Mouse (Mus musculus): Measurements from ENCODE around the gene Pklr. TPM values are rescaled to one million over a fixed set of nuclear protein-coding genes. Genes with fewer than 3 reads are reported as not detected.
A peak's percentile ranks its signal among the peaks of the same experiment; 100 is the strongest.

Gene Pklr
- polyA plus RNA-seq, 1 experiment from 2014 or later, result 0.66 TPM

- Histone ChIP-seq H3K36me3 (ENCODE audit: control insufficient read depth, insufficient read depth, low read length) (peaks cover 42% of the 10 kb centered on the region), H3K9me3 (ENCODE audit: control insufficient read depth, low read length) (no peaks in the 10 kb centered on the region), H3K9ac (replicated peaks; ENCODE audit: low read depth, low read length) (no peak overlapping the region), H3K4me3 (ENCODE audit: low read depth, low read length) (no peak overlapping the region), H3K4me1 (ENCODE audit: control insufficient read depth, insufficient read depth, low read length) (peaks cover 20% of the 10 kb centered on the region), H3K27ac (ENCODE audit: low read depth, low read length) (no peak overlapping the region), H3K4me2 (ENCODE audit: low read depth, low read length) (peak overlapping the region; percentile 87; the same call in 1 of the 2 replicates), H3K27me3 (ENCODE audit: control insufficient read depth, insufficient read depth, low read length) (no peaks in the 10 kb centered on the region)
- ATAC-seq (ENCODE audit: low read depth), result no peak
- 93% methylated on average over 11 of the region's 11 CpGs for WGBS
Observed at GRCm38 (mm10) chr3:89179056-89179455, 43.1 kb downstream of the Pklr start.

GRCm38 (mm10) chr3:89181749-89182500, 46.0 kb downstream of the Pklr start:
- WGBS, result 90% methylated on average over 27 of the region's 27 CpGs
- H3K36me3 ChIP-seq (ENCODE audit: control insufficient read depth, insufficient read depth, low read length), result peaks cover 22% of the 10 kb centered on the region
- no peak for ATAC-seq (ENCODE audit: low read depth)
- H3K9ac ChIP-seq (replicated peaks; ENCODE audit: low read depth, low read length), result no peak overlapping the region
- H3K9me3 ChIP-seq (ENCODE audit: control insufficient read depth, low read length), result no peaks in the 10 kb centered on the region
- H3K4me3 ChIP-seq (ENCODE audit: low read depth, low read length), result no peak overlapping the region
- H3K4me2 ChIP-seq (ENCODE audit: low read depth, low read length), result no peak overlapping the region
- H3K27me3 ChIP-seq (ENCODE audit: control insufficient read depth, insufficient read depth, low read length), result no peaks in the 10 kb centered on the region
- H3K27ac ChIP-seq (ENCODE audit: low read depth, low read length), result no peak overlapping the region
- H3K4me1 ChIP-seq (ENCODE audit: control insufficient read depth, insufficient read depth, low read length), result peaks cover 31% of the 10 kb centered on the region

GRCm38 (mm10) chr3:89182531-89183057, 46.7 kb downstream of the Pklr start:
- Histone ChIP-seq H3K9ac (replicated peaks; ENCODE audit: low read depth, low read length) (peak overlapping the region; percentile 71), H3K4me2 (ENCODE audit: low read depth, low read length) (peak overlapping the region; percentile 99), H3K4me1 (ENCODE audit: control insufficient read depth, insufficient read depth, low read length) (peaks cover 31% of the 10 kb centered on the region), H3K4me3 (ENCODE audit: low read depth, low read length) (peak overlapping the region; percentile 45), H3K27ac (ENCODE audit: low read depth, low read length) (peak overlapping the region; percentile 91), H3K27me3 (ENCODE audit: control insufficient read depth, insufficient read depth, low read length) (no peaks in the 10 kb centered on the region), H3K36me3 (ENCODE audit: control insufficient read depth, insufficient read depth, low read length) (peaks cover 28% of the 10 kb centered on the region), H3K9me3 (ENCODE audit: control insufficient read depth, low read length) (no peaks in the 10 kb centered on the region)
- ATAC-seq (ENCODE audit: low read depth), result peak; percentile 2; the same call in 1 of the 2 replicates
- WGBS, result 49% methylated on average over 7 of the region's 7 CpGs

- H3K4me2 ChIP-seq (ENCODE audit: low read depth, low read length), result peak within 1 kb of the TSS; percentile 99
- H3K27ac ChIP-seq (ENCODE audit: low read depth, low read length), result peak within 1 kb of the TSS; percentile 91
- peak; percentile 92 for ATAC-seq (ENCODE audit: low read depth)
- 7% methylated on average over 39 of the region's 39 CpGs for WGBS
- H3K9ac ChIP-seq (replicated peaks; ENCODE audit: low read depth, low read length), result peak within 1 kb of the TSS; percentile 71
- H3K9me3 ChIP-seq (ENCODE audit: control insufficient read depth, low read length), result no peaks in the 10 kb centered on the region
- peak within 1 kb of the TSS; percentile 45 for H3K4me3 ChIP-seq (ENCODE audit: low read depth, low read length)
- H3K27me3 ChIP-seq (ENCODE audit: control insufficient read depth, insufficient read depth, low read length), result no peaks in the 10 kb centered on the region
- H3K4me1 ChIP-seq (ENCODE audit: control insufficient read depth, insufficient read depth, low read length), result peaks cover 30% of the 10 kb centered on the region
- peaks cover 32% of the 10 kb centered on the region for H3K36me3 ChIP-seq (ENCODE audit: control insufficient read depth, insufficient read depth, low read length)
Observed at GRCm38 (mm10) chr3:89183058-89183958, 47.4 kb downstream of the Pklr start, which contains the start of gene Fam189b. TSS of gene Fam189b (plus strand) at chr3:89183143.

GRCm38 (mm10) chr3:89183959-89184315, 48.0 kb downstream of the Pklr start:
- peak overlapping the region; percentile 91 for H3K27ac ChIP-seq (ENCODE audit: low read depth, low read length)
- H3K9ac ChIP-seq (replicated peaks; ENCODE audit: low read depth, low read length), result peak overlapping the region; percentile 71
- no peak for ATAC-seq (ENCODE audit: low read depth)
- H3K36me3 ChIP-seq (ENCODE audit: control insufficient read depth, insufficient read depth, low read length), result peaks cover 37% of the 10 kb centered on the region
- H3K27me3 ChIP-seq (ENCODE audit: control insufficient read depth, insufficient read depth, low read length), result no peaks in the 10 kb centered on the region
- H3K4me1 ChIP-seq (ENCODE audit: control insufficient read depth, insufficient read depth, low read length), result peaks cover 24% of the 10 kb centered on the region
- WGBS, result 83% methylated on average over 6 of the region's 6 CpGs
- H3K9me3 ChIP-seq (ENCODE audit: control insufficient read depth, low read length), result no peaks in the 10 kb centered on the region
- H3K4me3 ChIP-seq (ENCODE audit: low read depth, low read length), result peak overlapping the region; percentile 45
- peak overlapping the region; percentile 99 for H3K4me2 ChIP-seq (ENCODE audit: low read depth, low read length)

- Histone ChIP-seq H3K9ac (replicated peaks; ENCODE audit: low read depth, low read length) (no peak overlapping the region), H3K4me3 (ENCODE audit: low read depth, low read length) (no peak overlapping the region), H3K27me3 (ENCODE audit: control insufficient read depth, insufficient read depth, low read length) (no peaks in the 10 kb centered on the region), H3K4me2 (ENCODE audit: low read depth, low read length) (no peak overlapping the region), H3K36me3 (ENCODE audit: control insufficient read depth, insufficient read depth, low read length) (0 out of 2 replicates have a peak, but pooled peaks cover 20% of the 10 kb centered on the region), H3K9me3 (ENCODE audit: control insufficient read depth, low read length) (no peaks in the 10 kb centered on the region), H3K4me1 (ENCODE audit: control insufficient read depth, insufficient read depth, low read length) (peaks cover 21% of the 10 kb centered on the region), H3K27ac (ENCODE audit: low read depth, low read length) (no peak overlapping the region)
- ATAC-seq (ENCODE audit: low read depth), result no peak
- 40% methylated on average over 23 of the region's 23 CpGs for WGBS
Observed at GRCm38 (mm10) chr3:89187197-89187596, 51.3 kb downstream of the Pklr start.

GRCm38 (mm10) chr3:89187690-89188477, 51.9 kb downstream of the Pklr start:
- no peak for ATAC-seq (ENCODE audit: low read depth)
- H3K4me3 ChIP-seq (ENCODE audit: low read depth, low read length), result no peak overlapping the region
- H3K27me3 ChIP-seq (ENCODE audit: control insufficient read depth, insufficient read depth, low read length), result no peaks in the 10 kb centered on the region
- no peaks in the 10 kb centered on the region for H3K9me3 ChIP-seq (ENCODE audit: control insufficient read depth, low read length)
- H3K4me2 ChIP-seq (ENCODE audit: low read depth, low read length), result no peak overlapping the region
- H3K9ac ChIP-seq (replicated peaks; ENCODE audit: low read depth, low read length), result no peak overlapping the region
- 76% methylated on average over 18 of the region's 18 CpGs for WGBS
- peaks cover 17% of the 10 kb centered on the region for H3K4me1 ChIP-seq (ENCODE audit: control insufficient read depth, insufficient read depth, low read length)
- 0 out of 2 replicates have a peak, but pooled peaks cover 18% of the 10 kb centered on the region for H3K36me3 ChIP-seq (ENCODE audit: control insufficient read depth, insufficient read depth, low read length)
- H3K27ac ChIP-seq (ENCODE audit: low read depth, low read length), result no peak overlapping the region

GRCm38 (mm10) chr3:89188478-89188875, 52.5 kb downstream of the Pklr start:
- H3K4me3 ChIP-seq (ENCODE audit: low read depth, low read length), result no peak overlapping the region
- H3K27ac ChIP-seq (ENCODE audit: low read depth, low read length), result no peak overlapping the region
- 77% methylated on average over 12 of the region's 12 CpGs for WGBS
- H3K9me3 ChIP-seq (ENCODE audit: control insufficient read depth, low read length), result no peaks in the 10 kb centered on the region
- no peak for ATAC-seq (ENCODE audit: low read depth)
- H3K27me3 ChIP-seq (ENCODE audit: control insufficient read depth, insufficient read depth, low read length), result no peaks in the 10 kb centered on the region
- 0 out of 2 replicates have a peak, but pooled peaks cover 18% of the 10 kb centered on the region for H3K36me3 ChIP-seq (ENCODE audit: control insufficient read depth, insufficient read depth, low read length)
- H3K4me1 ChIP-seq (ENCODE audit: control insufficient read depth, insufficient read depth, low read length), result peaks cover 17% of the 10 kb centered on the region
- no peak overlapping the region for H3K9ac ChIP-seq (replicated peaks; ENCODE audit: low read depth, low read length)
- no peak overlapping the region for H3K4me2 ChIP-seq (ENCODE audit: low read depth, low read length)
